Mouse (Mus musculus) midbrain, embryonic 12.5 days (tissue): ENCODE measurements around the gene Ctdnep1. TPM values are rescaled to one million over a fixed set of nuclear protein-coding genes. Genes with fewer than 3 reads are reported as not detected.
A peak's percentile ranks its signal among the peaks of the same experiment; 100 is the strongest.

Experiments used
- ATAC-seq: fragments of 200-750 bp; cut with Nextera tagmentation; 2 replicates; pipeline ENCODE4 v1.8.0; 2017; ENCODE audit warnings: low read depth, moderate TSS enrichment, moderate library complexity; ENCODE audit not compliant: low FRiP score
- H3K27ac ChIP-seq: fragments of 300-500 bp; sonication (generic); replicated peaks from 2 replicates; pipeline ENCODE4 v1.5.1; 2016; ENCODE audit warnings: mild to moderate bottlenecking
- H3K27me3 ChIP-seq: fragments of 300-500 bp; sonication (generic); 2 replicates; pipeline ENCODE4 v1.6.1; 2016; ENCODE audit warnings: mild to moderate bottlenecking
- H3K36me3 ChIP-seq: fragments of 300-500 bp; sonication (generic); 2 replicates; pipeline ENCODE4 v1.6.1; 2016
- H3K4me1 ChIP-seq: fragments of 300-500 bp; sonication (generic); 2 replicates; pipeline ENCODE4 v1.6.1; 2016
- H3K4me2 ChIP-seq: fragments of 300-500 bp; sonication (generic); replicated peaks from 2 replicates; pipeline ENCODE4 v1.6.1; 2016; ENCODE audit warnings: mild to moderate bottlenecking, moderate library complexity
- H3K4me3 ChIP-seq: fragments of 300-500 bp; sonication (generic); 2 replicates; pipeline ENCODE4 v1.5.1; 2016; ENCODE audit warnings: mild to moderate bottlenecking
- H3K9ac ChIP-seq: fragments of 300-500 bp; sonication (generic); replicated peaks from 2 replicates; pipeline ENCODE4 v1.6.1; 2016; ENCODE audit warnings: mild to moderate bottlenecking, moderate library complexity
- H3K9me3 ChIP-seq: fragments of 300-500 bp; sonication (generic); 2 replicates; pipeline ENCODE4 v1.6.1; 2016; ENCODE audit warnings: mild to moderate bottlenecking
- WGBS: fragments of 180-500 bp; shearing (Covaris S2); methylation state at CpG from one replicate; pipeline ENCODE4 v1.1.7; 2016; 5-methylcytosine and 5-hydroxymethylcytosine counted together
- polyA plus RNA-seq: library from polyadenylated mRNA; unstranded; fragments of >200 nt; fragmentation: Nextera tagmentation; extraction: Ambion mirVana; gene quantifications from 2 replicates; pipeline ENCODE4 v1.2.1, GENCODE M21; 2016

Gene Ctdnep1
- polyA plus RNA-seq, 1 experiment from 2014 or later: 21.4 TPM

DNA sequence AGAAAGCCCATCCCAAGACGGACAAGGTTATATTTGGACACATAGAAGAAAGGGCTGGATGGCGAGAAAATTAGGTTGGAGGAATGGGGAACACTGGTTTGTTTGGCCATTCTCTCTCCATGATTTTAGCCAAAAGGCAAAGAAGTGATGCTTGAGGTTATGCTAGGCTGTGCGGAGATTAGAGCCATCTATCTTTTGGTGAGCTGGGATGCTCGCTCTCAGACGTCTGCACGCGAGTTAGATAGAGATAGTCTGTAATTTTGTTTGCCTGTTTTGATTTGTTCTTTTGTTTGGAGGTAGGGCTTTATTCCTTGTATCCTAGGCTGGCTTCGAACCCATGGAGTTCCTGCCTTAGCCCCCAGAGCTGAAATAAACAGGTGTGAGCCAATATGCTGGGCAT, 20.2 kb downstream of the Ctdnep1 start:
- peak overlapping the region; percentile 83 for H3K4me2 ChIP-seq
- H3K36me3 ChIP-seq: peaks cover 41% of the 10 kb centered on the region
- 15% methylated on average over 8 of the region's 8 CpGs for WGBS
- peaks cover 48% of the 10 kb centered on the region for H3K4me1 ChIP-seq
- no peaks in the 10 kb centered on the region for H3K27me3 ChIP-seq
- ATAC-seq: no peak
- no peaks in the 10 kb centered on the region for H3K9me3 ChIP-seq
- peak overlapping the region; percentile 79 for H3K4me3 ChIP-seq
- H3K27ac ChIP-seq: peak overlapping the region; percentile 96
- H3K9ac ChIP-seq: peak overlapping the region; percentile 82

DNA sequence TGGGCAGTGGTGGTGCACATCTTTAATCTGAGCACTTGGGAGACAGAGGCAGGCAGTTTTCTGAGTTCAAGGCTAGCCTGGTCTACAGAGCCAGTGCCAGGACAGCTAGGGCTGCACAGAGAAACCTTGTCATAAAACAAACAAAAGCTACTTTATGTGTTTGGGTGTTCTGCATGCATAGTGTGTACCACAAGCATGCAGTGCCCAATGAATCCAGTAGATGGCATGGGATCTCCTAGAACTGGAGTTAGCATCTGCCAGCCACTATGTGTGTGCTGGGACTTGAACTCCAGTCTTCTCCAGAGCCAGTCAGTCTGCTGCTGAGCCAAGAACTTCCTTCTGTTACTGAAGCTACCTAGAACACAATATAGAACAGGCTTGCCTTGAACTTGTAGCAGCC, 20.9 kb downstream of the Ctdnep1 start:
- peaks cover 48% of the 10 kb centered on the region for H3K4me1 ChIP-seq
- peaks cover 48% of the 10 kb centered on the region for H3K36me3 ChIP-seq

DNA sequence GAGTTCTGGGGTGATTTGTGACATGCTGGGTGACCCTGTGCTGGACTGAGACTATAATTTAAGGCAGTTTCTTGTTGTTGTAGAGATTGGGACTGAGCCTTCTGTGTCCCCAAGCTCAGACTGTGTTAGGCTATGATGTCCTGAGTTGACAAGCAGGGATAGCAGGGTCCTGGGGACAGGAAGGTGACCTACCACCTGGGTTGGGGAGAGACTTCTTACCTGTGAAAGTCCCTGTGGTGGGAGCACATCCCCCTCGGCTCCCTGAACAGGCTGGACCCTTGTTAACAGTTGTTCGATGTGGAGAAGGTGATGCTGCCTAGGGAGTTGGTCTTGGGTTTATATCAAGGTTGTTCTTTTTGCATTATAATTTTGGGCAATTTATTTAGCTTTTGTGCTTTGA, 21.5 kb downstream of the Ctdnep1 start:
- H3K4me2 ChIP-seq: peak overlapping the region; percentile 83
- peak overlapping the region; percentile 79; the same call in 1 of the 2 replicates for H3K4me3 ChIP-seq
- no peak overlapping the region for H3K27ac ChIP-seq
- 0 out of 2 replicates have a peak overlapping the region, but pooled peaks have one; percentile 11 for H3K9ac ChIP-seq
- no peaks in the 10 kb centered on the region for H3K27me3 ChIP-seq
- peaks cover 54% of the 10 kb centered on the region for H3K36me3 ChIP-seq
- ATAC-seq: no peak
- 96% methylated on average over 2 of the region's 2 CpGs for WGBS
- peaks cover 45% of the 10 kb centered on the region for H3K4me1 ChIP-seq
- no peaks in the 10 kb centered on the region for H3K9me3 ChIP-seq

More for the DNA sequence above, 20.9 kb downstream of the Ctdnep1 start:
- Histone ChIP-seq H3K9me3 (no peaks in the 10 kb centered on the region), H3K4me2 (peak overlapping the region; percentile 83), H3K27me3 (no peaks in the 10 kb centered on the region), H3K4me3 (peak overlapping the region; percentile 79; the same call in 1 of the 2 replicates), H3K9ac (no peak overlapping the region), H3K27ac (no peak overlapping the region)
- ATAC-seq: no peak

DNA sequence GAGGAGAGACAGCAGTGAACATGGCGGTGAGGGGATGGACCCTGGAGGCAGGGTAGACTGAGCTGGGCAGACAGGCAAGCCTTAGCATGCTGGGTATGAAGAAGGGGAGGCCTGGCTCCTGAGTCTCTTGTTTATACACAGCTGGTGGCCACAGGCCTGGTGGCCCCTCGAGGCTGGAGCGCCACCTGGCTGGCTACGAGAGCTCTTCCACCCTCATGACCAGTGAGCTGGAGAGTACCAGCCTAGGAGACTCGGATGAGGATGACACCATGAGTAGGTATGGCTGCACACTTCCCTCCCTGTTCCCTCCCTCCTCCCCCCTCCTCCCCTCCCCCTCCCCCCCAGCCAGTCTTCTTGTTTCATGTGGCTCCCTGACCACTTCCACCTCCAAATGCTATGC, 24.6 kb downstream of the Ctdnep1 start:
- H3K4me2 ChIP-seq: no peak overlapping the region
- no peaks in the 10 kb centered on the region for H3K27me3 ChIP-seq
- no peak for ATAC-seq
- H3K4me1 ChIP-seq: peaks cover 29% of the 10 kb centered on the region
- WGBS: 53% methylated on average over 5 of the region's 5 CpGs
- peaks cover 62% of the 10 kb centered on the region for H3K36me3 ChIP-seq
- no peak overlapping the region for H3K4me3 ChIP-seq
- no peak overlapping the region for H3K9ac ChIP-seq
- H3K9me3 ChIP-seq: no peaks in the 10 kb centered on the region
- H3K27ac ChIP-seq: no peak overlapping the region

DNA sequence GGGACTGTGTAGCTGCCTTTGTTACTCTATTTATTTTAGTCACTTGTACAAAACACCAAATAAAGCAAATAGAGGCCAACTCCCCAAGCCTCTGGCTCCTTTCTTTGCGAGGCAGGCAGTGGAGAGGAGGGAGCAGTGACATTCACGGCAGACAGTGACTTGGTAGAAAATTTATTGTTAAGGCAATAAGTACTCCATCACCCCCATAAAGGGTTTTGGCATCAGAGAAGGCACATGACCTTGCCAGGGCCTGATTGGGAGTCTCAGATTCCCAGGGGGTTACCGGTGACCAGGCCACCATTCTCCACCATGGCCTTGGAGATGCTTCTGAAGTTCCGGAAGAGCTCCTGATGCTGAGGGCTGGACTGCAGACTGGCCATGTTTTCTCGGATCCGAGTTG, 29.1 kb downstream of the Ctdnep1 start:
- Histone ChIP-seq H3K9me3 (no peaks in the 10 kb centered on the region), H3K36me3 (peaks cover 88% of the 10 kb centered on the region), H3K27ac (no peak overlapping the region), H3K9ac (no peak overlapping the region), H3K4me3 (no peak overlapping the region), H3K27me3 (no peaks in the 10 kb centered on the region), H3K4me2 (no peak overlapping the region), H3K4me1 (peaks cover 13% of the 10 kb centered on the region)
- no peak for ATAC-seq
- WGBS: 88% methylated on average over 6 of the region's 6 CpGs

DNA sequence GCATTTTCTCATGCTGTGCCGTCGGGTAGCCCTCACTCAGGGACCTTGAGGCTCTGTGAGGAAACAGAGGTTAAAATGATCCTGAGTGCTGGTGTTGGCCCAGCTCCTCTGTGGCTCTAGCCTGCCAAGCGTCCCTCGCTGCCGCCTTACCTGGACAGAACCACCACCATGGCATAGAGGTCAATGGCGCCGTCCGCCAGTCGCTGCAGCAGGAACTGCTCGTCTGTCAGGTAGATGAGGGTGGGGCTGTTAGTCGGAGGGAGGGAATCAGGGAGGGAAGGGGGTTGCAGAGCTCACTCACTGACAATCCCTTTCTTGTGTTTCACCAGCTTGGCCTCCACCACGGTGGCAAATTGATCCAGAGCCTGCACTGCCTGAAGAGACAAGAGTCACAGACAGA, 29.6 kb downstream of the Ctdnep1 start:
- Histone ChIP-seq H3K27ac (no peak overlapping the region), H3K27me3 (no peaks in the 10 kb centered on the region), H3K9me3 (no peaks in the 10 kb centered on the region), H3K4me1 (peaks cover 18% of the 10 kb centered on the region), H3K36me3 (peaks cover 83% of the 10 kb centered on the region), H3K9ac (no peak overlapping the region), H3K4me3 (no peak overlapping the region), H3K4me2 (no peak overlapping the region)
- ATAC-seq: no peak
- WGBS: 90% methylated on average over 12 of the region's 12 CpGs

DNA sequence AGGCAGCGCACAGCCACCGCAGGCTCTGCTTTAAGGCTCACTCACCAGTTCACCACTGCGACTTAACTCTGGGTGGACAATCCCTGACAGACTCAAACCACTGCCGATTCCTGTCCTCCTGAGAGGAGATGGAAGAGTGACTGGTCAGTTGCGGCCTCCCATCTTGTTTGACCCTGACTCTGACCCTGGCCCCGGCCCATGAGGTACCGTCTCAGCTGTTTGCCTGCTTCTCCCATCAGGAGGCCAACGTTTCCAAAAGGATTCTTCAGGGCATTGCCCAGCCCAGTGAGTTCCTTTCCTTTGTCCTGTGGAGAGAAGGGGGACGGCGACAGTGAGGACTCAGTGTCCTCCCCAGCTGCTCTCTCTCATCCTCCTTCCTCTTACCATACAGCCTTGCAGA, 30.0 kb downstream of the Ctdnep1 start:
- no peak overlapping the region for H3K4me2 ChIP-seq
- H3K9ac ChIP-seq: no peak overlapping the region
- peaks cover 79% of the 10 kb centered on the region for H3K36me3 ChIP-seq
- H3K9me3 ChIP-seq: no peaks in the 10 kb centered on the region
- ATAC-seq: no peak
- peaks cover 19% of the 10 kb centered on the region for H3K4me1 ChIP-seq
- 84% methylated on average over 10 of the region's 10 CpGs for WGBS
- no peak overlapping the region for H3K4me3 ChIP-seq
- H3K27me3 ChIP-seq: no peaks in the 10 kb centered on the region
- H3K27ac ChIP-seq: no peak overlapping the region

DNA sequence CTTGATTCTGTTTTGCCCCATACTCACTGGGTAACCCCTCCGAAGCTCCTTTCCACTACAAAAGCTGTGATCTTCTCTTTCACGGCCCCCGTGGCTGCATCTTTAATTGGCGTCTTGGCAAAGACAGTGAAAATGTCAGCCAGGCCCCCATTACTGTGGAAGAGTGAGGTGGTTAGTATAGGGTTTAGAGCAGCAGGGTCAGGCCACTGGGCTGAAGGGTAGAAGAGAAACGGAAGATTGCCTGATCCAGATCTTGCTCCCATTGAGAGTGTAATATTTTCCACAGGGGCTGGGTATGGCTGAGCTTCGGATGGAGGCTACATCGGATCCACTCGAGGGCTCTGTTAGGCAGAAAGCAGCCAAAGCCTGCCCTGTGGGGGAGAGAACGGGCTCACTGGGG, 32.0 kb downstream of the Ctdnep1 start:
- no peak overlapping the region for H3K27ac ChIP-seq
- H3K9ac ChIP-seq: 0 out of 2 replicates have a peak overlapping the region, but pooled peaks have one; percentile 4
- no peak for ATAC-seq
- no peaks in the 10 kb centered on the region for H3K27me3 ChIP-seq
- H3K36me3 ChIP-seq: peaks cover 59% of the 10 kb centered on the region
- H3K4me2 ChIP-seq: no peak overlapping the region
- H3K4me3 ChIP-seq: no peak overlapping the region
- H3K4me1 ChIP-seq: peaks cover 31% of the 10 kb centered on the region
- WGBS: 88% methylated on average over 9 of the region's 9 CpGs
- no peaks in the 10 kb centered on the region for H3K9me3 ChIP-seq

DNA sequence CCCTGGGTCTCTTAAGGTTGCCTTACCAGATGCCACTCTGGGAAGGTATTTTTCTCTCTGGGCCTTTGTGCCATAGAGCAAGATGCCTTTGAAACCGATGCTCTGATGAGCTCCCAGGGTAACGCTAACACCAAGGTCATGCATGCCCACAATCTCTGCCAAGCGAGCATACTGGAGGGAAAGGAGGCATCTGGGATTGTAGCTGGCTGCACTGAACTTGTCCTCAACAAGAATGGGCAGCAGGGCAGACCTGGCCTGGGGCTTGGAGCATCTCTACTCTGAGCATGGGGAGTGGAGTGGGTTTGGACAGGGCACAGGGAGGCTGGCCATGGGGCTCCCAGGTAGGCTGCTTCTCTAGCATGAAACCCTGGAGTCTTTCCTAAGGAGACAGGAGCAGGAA, 32.5 kb downstream of the Ctdnep1 start:
- Histone ChIP-seq H3K9ac (0 out of 2 replicates have a peak overlapping the region, but pooled peaks have one; percentile 4), H3K27me3 (no peaks in the 10 kb centered on the region), H3K4me1 (peaks cover 36% of the 10 kb centered on the region), H3K9me3 (no peaks in the 10 kb centered on the region), H3K4me3 (no peak overlapping the region), H3K4me2 (no peak overlapping the region), H3K27ac (0 out of 2 replicates have a peak overlapping the region, but pooled peaks have one; percentile 20), H3K36me3 (peaks cover 54% of the 10 kb centered on the region)
- no peak for ATAC-seq
- 89% methylated on average over 3 of the region's 3 CpGs for WGBS

DNA sequence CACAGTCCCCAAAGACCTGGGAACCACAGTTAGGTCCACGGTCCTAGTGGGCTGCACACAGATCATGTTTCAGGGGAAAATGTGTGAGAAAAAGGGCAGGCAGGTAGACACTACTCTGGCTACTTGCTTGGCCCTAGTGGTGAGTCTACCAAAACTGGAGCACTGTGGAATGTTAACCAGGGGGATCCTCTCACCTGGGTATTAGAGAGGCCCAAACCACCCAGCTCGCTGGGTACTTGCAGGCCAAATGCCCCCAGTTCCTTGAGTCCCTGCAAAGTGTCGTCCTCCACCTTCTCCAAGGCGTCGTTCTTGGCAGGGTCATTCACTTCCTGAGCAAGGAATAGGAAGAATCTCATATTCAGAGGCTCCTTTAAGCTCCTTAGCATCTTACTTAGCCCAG, 33.1 kb downstream of the Ctdnep1 start:
- no peak overlapping the region for H3K4me2 ChIP-seq
- H3K27me3 ChIP-seq: no peaks in the 10 kb centered on the region
- no peak overlapping the region for H3K27ac ChIP-seq
- H3K4me3 ChIP-seq: no peak overlapping the region
- ATAC-seq: no peak
- 60% methylated on average over 5 of the region's 5 CpGs for WGBS
- H3K9ac ChIP-seq: 0 out of 2 replicates have a peak overlapping the region, but pooled peaks have one; percentile 74
- peaks cover 48% of the 10 kb centered on the region for H3K36me3 ChIP-seq
- no peaks in the 10 kb centered on the region for H3K9me3 ChIP-seq
- H3K4me1 ChIP-seq: peaks cover 41% of the 10 kb centered on the region

DNA sequence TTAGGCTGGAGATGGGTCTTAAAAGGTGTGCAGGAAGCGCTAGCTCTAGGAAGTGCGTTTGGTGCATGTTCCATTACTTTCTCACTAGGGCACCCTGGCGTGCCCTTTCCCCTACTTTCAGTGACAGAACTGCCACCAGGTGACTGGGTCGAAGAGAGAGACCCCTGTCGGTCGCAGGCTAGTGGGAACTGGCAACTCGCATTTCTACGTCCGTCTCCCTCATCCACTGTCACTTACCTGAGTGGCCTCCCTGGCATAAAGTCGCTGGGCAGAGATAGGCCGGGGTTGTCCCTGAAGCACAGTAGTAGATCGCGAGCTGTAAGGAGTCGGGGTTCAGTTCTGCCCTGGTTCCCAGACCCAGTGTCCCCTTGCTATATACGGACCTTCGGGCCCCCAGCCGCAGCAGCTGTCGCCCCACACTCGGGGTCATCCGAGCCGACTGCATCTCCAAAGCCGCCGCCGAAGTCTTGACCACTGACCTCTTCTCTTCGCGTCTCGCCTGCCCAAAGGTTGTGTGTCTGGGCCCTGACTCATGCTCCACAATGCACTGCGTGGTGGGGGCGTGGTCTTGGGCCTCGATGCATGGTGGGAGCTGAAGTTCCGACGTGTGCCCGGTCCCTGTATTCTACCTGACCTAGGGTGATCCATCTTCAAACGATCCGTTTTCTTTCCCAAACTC, 34.1 kb downstream of the Ctdnep1 start, which contains the start of gene Acadvl:
Acadvl (minus strand) TSS at position 532 of the 679 bp plus-strand sequence.
- Histone ChIP-seq H3K4me1 (peaks cover 51% of the 10 kb centered on the region), H3K27me3 (no peaks in the 10 kb centered on the region), H3K4me2 (peak within 1 kb of the TSS; percentile 79), H3K4me3 (peak within 1 kb of the TSS; percentile 52), H3K36me3 (peaks cover 38% of the 10 kb centered on the region), H3K9ac (peak within 1 kb of the TSS; percentile 74), H3K27ac (peak within 1 kb of the TSS; percentile 70), H3K9me3 (no peaks in the 10 kb centered on the region)
- WGBS: 1% methylated on average over 35 of the region's 35 CpGs
- peak; percentile 71 for ATAC-seq

DNA sequence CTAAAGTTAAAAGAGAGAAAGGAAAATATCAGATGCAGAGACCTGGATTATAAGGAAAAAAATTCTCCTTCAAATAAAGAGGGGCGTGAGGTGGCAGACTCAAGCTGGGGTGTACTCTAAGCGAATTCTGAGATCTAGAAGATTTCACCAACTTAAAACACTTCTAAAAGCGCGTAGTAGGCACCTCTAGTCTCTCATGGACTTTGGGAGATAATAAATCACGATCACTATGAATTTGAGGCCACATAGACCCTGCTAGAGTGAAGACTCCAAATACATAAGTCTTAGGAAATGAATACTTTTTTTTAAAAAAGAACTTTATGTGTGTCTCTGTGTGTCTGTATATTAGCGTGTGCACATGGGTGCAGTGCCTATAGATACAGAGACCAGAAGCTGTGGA, 34.7 kb downstream of the Ctdnep1 start:
- 0 out of 2 replicates have a peak overlapping the region, but pooled peaks have one; percentile 70 for H3K27ac ChIP-seq

More for the DNA sequence above, 34.7 kb downstream of the Ctdnep1 start:
- WGBS: 70% methylated on average over 6 of the region's 6 CpGs
- Histone ChIP-seq H3K4me1 (peaks cover 57% of the 10 kb centered on the region), H3K36me3 (peaks cover 32% of the 10 kb centered on the region), H3K4me2 (peak overlapping the region; percentile 79), H3K9me3 (no peaks in the 10 kb centered on the region), H3K27me3 (no peaks in the 10 kb centered on the region), H3K4me3 (peak overlapping the region; percentile 52; the same call in 1 of the 2 replicates), H3K9ac (0 out of 2 replicates have a peak overlapping the region, but pooled peaks have one; percentile 74)
- ATAC-seq: no peak
